Mouse (Mus musculus): Measurements from ENCODE around the gene Serinc5. TPM values are rescaled to one million over a fixed set of nuclear protein-coding genes. Genes with fewer than 3 reads are reported as not detected.
"Not testable (repeated sequence)": the region's sequence is repeated elsewhere in the genome, so short reads cannot be mapped to it uniquely, and the experiment has no call there.

The Serinc5 gene
- polyA plus RNA-seq, 1 experiment from 2014 or later: 12.4 TPM

GRCm38 (mm10) chr13:92674676-92675075 is 63.8 kb downstream of the Serinc5 start:
- Histone ChIP-seq H3K27me3 (no peaks in the 10 kb centered on the region), H3K9me3 (no peaks in the 10 kb centered on the region), H3K4me1 (peaks cover 28% of the 10 kb centered on the region), H3K4me2 (replicated peaks) (no peak overlapping the region), H3K27ac (peak overlapping the region; percentile 61), H3K4me3 (no peak overlapping the region), H3K9ac (no peak overlapping the region), H3K36me3 (no peaks in the 10 kb centered on the region)
- ATAC-seq (ENCODE audit: insufficient number of reproducible peaks, insufficient read depth, low FRiP score, low TSS enrichment): no peak
- WGBS: 54% methylated on average over 2 of the region's 2 CpGs

- Histone ChIP-seq H3K27me3 (no peaks in the 10 kb centered on the region), H3K9me3 (no peaks in the 10 kb centered on the region), H3K4me2 (replicated peaks) (no peak overlapping the region), H3K4me1 (peaks cover 28% of the 10 kb centered on the region), H3K9ac (no peak overlapping the region), H3K4me3 (no peak overlapping the region), H3K27ac (peak overlapping the region; percentile 61), H3K36me3 (no peaks in the 10 kb centered on the region)
- no peak for ATAC-seq (ENCODE audit: insufficient number of reproducible peaks, insufficient read depth, low FRiP score, low TSS enrichment)
- WGBS: 48% methylated on average over 3 of the region's 3 CpGs
Observed at GRCm38 (mm10) chr13:92675308-92675707, 64.4 kb downstream of the Serinc5 start.

- no peak overlapping the region for H3K9ac ChIP-seq
- 72% methylated on average over 11 of the region's 11 CpGs for WGBS
- no peaks in the 10 kb centered on the region for H3K27me3 ChIP-seq
- no peak overlapping the region for H3K4me2 ChIP-seq (replicated peaks)
- H3K4me3 ChIP-seq: no peak overlapping the region
- H3K4me1 ChIP-seq: peaks cover 28% of the 10 kb centered on the region
- no peak for ATAC-seq (ENCODE audit: insufficient number of reproducible peaks, insufficient read depth, low FRiP score, low TSS enrichment)
- no peaks in the 10 kb centered on the region for H3K36me3 ChIP-seq
- H3K27ac ChIP-seq: no peak overlapping the region
- no peaks in the 10 kb centered on the region for H3K9me3 ChIP-seq
Observed at GRCm38 (mm10) chr13:92675897-92676584, 65.2 kb downstream of the Serinc5 start.

DNA sequence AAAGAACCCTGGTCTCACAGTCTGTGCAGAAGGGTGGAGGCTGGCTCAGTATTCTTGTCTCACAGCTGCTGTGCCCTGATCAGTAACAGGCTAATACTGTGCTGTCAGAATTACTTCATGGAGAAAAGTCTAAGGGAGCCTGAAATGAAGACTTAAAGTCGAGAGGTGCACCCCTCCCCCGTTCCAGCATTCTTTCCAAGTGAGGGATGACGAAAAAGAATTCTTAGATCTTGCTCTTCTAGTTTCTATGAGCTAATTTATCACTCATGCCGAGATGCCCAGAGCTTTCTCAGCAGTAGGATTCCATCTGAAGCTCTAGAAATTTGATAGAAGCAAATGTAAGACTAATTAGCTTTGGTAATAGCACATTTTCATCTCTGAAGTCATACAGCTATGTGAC is 66.8 kb downstream of the Serinc5 start:
- H3K9ac ChIP-seq: no peak overlapping the region
- H3K4me1 ChIP-seq: peaks cover 28% of the 10 kb centered on the region
- H3K27ac ChIP-seq: 0 out of 2 replicates have a peak overlapping the region, but pooled peaks have one; percentile 19
- H3K27me3 ChIP-seq: no peaks in the 10 kb centered on the region
- WGBS: 45% methylated on average over 4 of the region's 4 CpGs
- ATAC-seq (ENCODE audit: insufficient number of reproducible peaks, insufficient read depth, low FRiP score, low TSS enrichment): no peak
- no peaks in the 10 kb centered on the region for H3K36me3 ChIP-seq
- no peak overlapping the region for H3K4me2 ChIP-seq (replicated peaks)
- no peak overlapping the region for H3K4me3 ChIP-seq
- no peaks in the 10 kb centered on the region for H3K9me3 ChIP-seq

DNA sequence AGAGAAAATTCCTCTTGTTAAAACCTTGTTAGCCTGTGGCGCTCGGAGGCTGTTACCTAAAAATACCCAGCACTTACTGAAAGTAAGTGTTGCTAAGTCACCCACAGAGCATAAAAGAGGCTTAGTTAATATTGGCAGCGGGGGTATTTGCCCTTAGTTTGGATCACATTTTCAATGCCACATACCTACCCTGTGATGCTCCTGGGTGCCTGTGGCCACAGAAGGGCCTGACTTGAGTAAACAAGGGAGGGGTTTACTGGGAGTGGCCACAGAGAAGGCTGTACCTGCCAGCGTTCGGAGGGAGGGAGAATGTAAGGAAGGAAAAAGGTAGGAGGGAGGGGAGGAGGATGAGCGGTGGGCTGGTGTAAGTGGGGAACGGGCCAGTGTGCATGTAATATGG is 68.8 kb downstream of the Serinc5 start:
- Histone ChIP-seq H3K36me3 (no peaks in the 10 kb centered on the region), H3K27ac (no peak overlapping the region), H3K9me3 (no peaks in the 10 kb centered on the region), H3K9ac (no peak overlapping the region), H3K4me1 (peaks cover 28% of the 10 kb centered on the region), H3K27me3 (no peaks in the 10 kb centered on the region), H3K4me2 (replicated peaks) (no peak overlapping the region), H3K4me3 (no peak overlapping the region)
- 81% methylated on average over 7 of the region's 7 CpGs for WGBS
- ATAC-seq (ENCODE audit: insufficient number of reproducible peaks, insufficient read depth, low FRiP score, low TSS enrichment): no peak

- peaks cover 13% of the 10 kb centered on the region for H3K4me1 ChIP-seq
- no peak overlapping the region for H3K4me3 ChIP-seq
- no peak overlapping the region for H3K9ac ChIP-seq
- H3K27ac ChIP-seq: no peak overlapping the region
- no peak overlapping the region for H3K4me2 ChIP-seq (replicated peaks)
- no peaks in the 10 kb centered on the region for H3K36me3 ChIP-seq
- 77% methylated on average over 2 of the region's 2 CpGs for WGBS
- H3K9me3 ChIP-seq: no peaks in the 10 kb centered on the region
- ATAC-seq (ENCODE audit: insufficient number of reproducible peaks, insufficient read depth, low FRiP score, low TSS enrichment): no peak
- no peaks in the 10 kb centered on the region for H3K27me3 ChIP-seq
Observed at GRCm38 (mm10) chr13:92681541-92681940, 70.7 kb downstream of the Serinc5 start.

DNA sequence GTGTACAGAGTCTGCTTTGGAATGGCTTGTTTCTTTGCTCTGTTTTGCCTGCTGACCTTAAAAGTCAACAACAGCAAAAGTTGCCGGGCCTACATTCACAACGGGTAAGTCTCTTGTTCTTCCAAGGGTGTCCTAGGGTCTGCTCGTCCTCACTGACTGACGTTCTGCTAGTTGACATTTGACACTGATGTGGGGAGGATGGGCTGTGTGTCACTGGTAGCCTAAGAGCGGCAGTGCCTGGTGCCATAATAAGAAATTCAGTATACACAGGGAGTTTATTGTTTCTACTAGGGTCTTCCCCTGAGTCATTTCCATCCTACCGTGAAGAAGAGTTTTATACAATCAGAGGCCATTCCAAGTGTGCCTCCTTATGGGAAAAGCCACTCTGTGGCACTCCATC is 71.9 kb downstream of the Serinc5 start:
- Histone ChIP-seq H3K27me3 (no peaks in the 10 kb centered on the region), H3K4me2 (replicated peaks) (no peak overlapping the region), H3K9ac (no peak overlapping the region), H3K36me3 (no peaks in the 10 kb centered on the region), H3K9me3 (no peaks in the 10 kb centered on the region), H3K4me1 (peaks cover 9% of the 10 kb centered on the region; the same call in 1 of the 2 replicates), H3K27ac (no peak overlapping the region), H3K4me3 (no peak overlapping the region)
- no peak for ATAC-seq (ENCODE audit: insufficient number of reproducible peaks, insufficient read depth, low FRiP score, low TSS enrichment)
- 24% methylated on average over 6 of the region's 6 CpGs for WGBS

- Histone ChIP-seq H3K36me3 (no peaks in the 10 kb centered on the region), H3K4me1 (peaks cover 3% of the 10 kb centered on the region; the same call in 1 of the 2 replicates), H3K27me3 (no peaks in the 10 kb centered on the region), H3K4me3 (no peak overlapping the region), H3K9ac (no peak overlapping the region), H3K9me3 (no peaks in the 10 kb centered on the region), H3K27ac (no peak overlapping the region), H3K4me2 (replicated peaks) (no peak overlapping the region)
- 61% methylated on average over 4 of the region's 4 CpGs for WGBS
- no peak for ATAC-seq (ENCODE audit: insufficient number of reproducible peaks, insufficient read depth, low FRiP score, low TSS enrichment)
Observed at GRCm38 (mm10) chr13:92683464-92683863, 72.6 kb downstream of the Serinc5 start.

DNA sequence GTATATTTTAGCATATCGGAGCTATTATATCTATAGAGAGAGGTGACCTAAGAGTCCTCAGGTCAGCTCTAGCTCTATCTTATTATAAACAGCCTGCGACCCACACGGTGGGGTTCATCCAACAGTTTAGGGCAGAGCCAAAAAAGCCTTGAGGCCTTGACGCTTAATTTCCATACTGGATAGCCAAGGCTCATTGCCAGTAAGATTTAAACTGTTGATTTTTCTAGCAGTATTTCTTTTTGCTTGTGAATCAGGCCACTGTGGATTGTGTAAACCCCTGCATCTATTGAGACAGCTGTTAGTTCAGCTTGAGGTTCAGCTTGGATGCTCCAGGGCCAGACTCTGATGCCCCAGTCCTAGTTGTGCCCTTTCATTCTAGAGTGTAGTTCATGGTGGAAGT is 73.4 kb downstream of the Serinc5 start:
- ATAC-seq (ENCODE audit: insufficient number of reproducible peaks, insufficient read depth, low FRiP score, low TSS enrichment): no peak

DNA sequence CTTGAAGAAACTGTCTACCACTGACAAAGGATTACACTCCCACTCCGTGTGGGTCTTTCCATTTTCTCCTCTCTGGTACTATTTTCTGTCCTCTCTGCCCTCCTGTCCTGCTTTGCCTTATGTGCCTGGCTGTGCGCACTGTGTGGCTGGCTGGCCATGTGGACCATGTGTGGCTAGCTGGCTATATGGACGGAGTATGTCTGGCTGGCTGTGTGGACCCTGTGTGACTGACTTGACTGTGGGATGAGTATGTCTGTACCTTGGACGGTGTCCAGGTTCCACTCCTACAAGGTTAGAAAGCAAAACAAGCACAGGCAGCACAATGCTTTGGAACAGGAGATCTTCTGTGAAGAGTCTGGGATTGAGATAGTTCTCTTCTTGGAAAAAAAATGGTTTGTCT is 74.4 kb downstream of the Serinc5 start:
- no peak for ATAC-seq (ENCODE audit: insufficient number of reproducible peaks, insufficient read depth, low FRiP score, low TSS enrichment)
- Histone ChIP-seq H3K9me3 (no peaks in the 10 kb centered on the region), H3K36me3 (no peaks in the 10 kb centered on the region), H3K4me2 (replicated peaks) (no peak overlapping the region), H3K27ac (no peak overlapping the region), H3K27me3 (no peaks in the 10 kb centered on the region), H3K9ac (no peak overlapping the region), H3K4me1 (no peaks in the 10 kb centered on the region), H3K4me3 (no peak overlapping the region)
- 85% methylated on average over 4 of the region's 4 CpGs for WGBS

More for the DNA sequence above, 73.4 kb downstream of the Serinc5 start:
- no peak overlapping the region for H3K9ac ChIP-seq
- no peak overlapping the region for H3K4me3 ChIP-seq
- 76% methylated on average over 4 of the region's 4 CpGs for WGBS
- H3K27ac ChIP-seq: no peak overlapping the region
- H3K36me3 ChIP-seq: no peaks in the 10 kb centered on the region
- H3K4me1 ChIP-seq: no peaks in the 10 kb centered on the region
- no peaks in the 10 kb centered on the region for H3K9me3 ChIP-seq
- no peaks in the 10 kb centered on the region for H3K27me3 ChIP-seq
- H3K4me2 ChIP-seq (replicated peaks): no peak overlapping the region

- WGBS: 64% methylated on average over 1 of the region's 1 CpGs
- not testable (repeated sequence) for H3K36me3 ChIP-seq; H3K9ac ChIP-seq; H3K9me3 ChIP-seq; ATAC-seq (ENCODE audit: insufficient number of reproducible peaks, insufficient read depth, low FRiP score, low TSS enrichment); H3K27ac ChIP-seq; H3K4me1 ChIP-seq; H3K4me2 ChIP-seq (replicated peaks); H3K4me3 ChIP-seq; H3K27me3 ChIP-seq
Observed at GRCm38 (mm10) chr13:92687151-92687550, 76.3 kb downstream of the Serinc5 start.

DNA sequence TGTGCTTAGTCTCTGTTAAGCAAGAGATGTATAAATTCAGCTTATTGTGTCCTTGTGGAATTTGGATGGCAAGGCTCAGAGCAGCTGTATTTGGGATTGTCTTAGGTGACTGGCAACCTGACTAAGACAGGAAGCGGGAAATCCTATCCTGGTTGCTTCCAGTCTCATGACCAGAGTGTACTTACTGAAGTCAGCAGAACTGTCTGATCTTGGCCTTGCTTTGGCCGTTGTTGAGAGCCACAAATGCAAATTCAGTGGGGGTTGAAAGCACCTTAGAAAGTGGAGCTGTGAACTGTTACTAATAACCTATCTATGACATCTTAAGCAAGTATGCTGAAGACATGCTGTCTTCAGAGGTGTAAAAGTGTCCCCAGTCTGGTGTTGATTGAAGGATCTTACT is 78.2 kb downstream of the Serinc5 start:
- no peaks in the 10 kb centered on the region for H3K9me3 ChIP-seq
- H3K36me3 ChIP-seq: no peaks in the 10 kb centered on the region
- 82% methylated on average over 2 of the region's 2 CpGs for WGBS
- H3K4me2 ChIP-seq (replicated peaks): no peak overlapping the region
- no peak for ATAC-seq (ENCODE audit: insufficient number of reproducible peaks, insufficient read depth, low FRiP score, low TSS enrichment)
- H3K4me1 ChIP-seq: no peaks in the 10 kb centered on the region
- no peaks in the 10 kb centered on the region for H3K27me3 ChIP-seq
- no peak overlapping the region for H3K4me3 ChIP-seq
- H3K9ac ChIP-seq: no peak overlapping the region
- H3K27ac ChIP-seq: no peak overlapping the region
